Mouse (Mus musculus) ES-E14 (cell line): ENCODE results near the gene Rnase13. TPM values are rescaled to one million over a fixed set of nuclear protein-coding genes. Genes with fewer than 3 reads are reported as not detected.

Experiments used
- DNase-seq: peaks from one replicate; pipeline ENCODE4 v3.0.0-alpha.2; 2013; ENCODE audit warnings: low read depth, low spot score
- H3K27ac ChIP-seq: 2 replicates; pipeline ENCODE4 v1.5.1; 2012; ENCODE audit warnings: low read depth, mild to moderate bottlenecking, low read length, moderate library complexity, mixed read lengths; ENCODE audit not compliant: poor library complexity, insufficient read depth, severe bottlenecking
- H3K36me3 ChIP-seq: 2 replicates; pipeline ENCODE4 v1.6.1; 2012; ENCODE audit warnings: mild to moderate bottlenecking, low read length, moderate library complexity, mixed read lengths; ENCODE audit not compliant: control insufficient read depth, poor library complexity, insufficient read depth, severe bottlenecking
- H3K4me1 ChIP-seq, 2 experiments: fragments of 150-350 bp in 1 of 2; sonication (generic) in 1 of 2; 2 replicates each; pipeline ENCODE4 v1.6.1; 2012; ENCODE audit warnings: low read length in 2 of 2, mild to moderate bottlenecking in 1 of 2, mixed read lengths in 1 of 2; ENCODE audit not compliant: control insufficient read depth in 2 of 2, insufficient read depth in 2 of 2, poor library complexity in 1 of 2
- H3K4me3 ChIP-seq, 2 experiments: fragments of 150-350 bp in 1 of 2; sonication (generic) in 1 of 2; 2 replicates each; pipeline ENCODE4 v1.5.1; 2012; ENCODE audit warnings: low read length in 2 of 2, low read depth in 1 of 2, mild to moderate bottlenecking in 1 of 2, mixed read lengths in 1 of 2; ENCODE audit not compliant: insufficient read depth in 1 of 2, poor library complexity in 1 of 2, severe bottlenecking in 1 of 2
- H3K9ac ChIP-seq: 2 replicates; pipeline ENCODE4 v1.6.1; 2012; ENCODE audit warnings: low read depth, mild to moderate bottlenecking, low read length, mixed read lengths; ENCODE audit not compliant: poor library complexity, insufficient read depth, severe bottlenecking
- H3K9me3 ChIP-seq: fragments of 150-350 bp; sonication (generic); 2 replicates; pipeline ENCODE4 v1.6.1; 2012; ENCODE audit warnings: low read depth, mild to moderate bottlenecking, low read length; ENCODE audit not compliant: control insufficient read depth, insufficient read depth
- CHD2 ChIP-seq: IDR thresholded peaks from 2 replicates; pipeline ENCODE4 v1.6.1; 2014; ENCODE audit warnings: mild to moderate bottlenecking, low read depth, low read length, inconsistent platforms
- HCFC1 ChIP-seq: IDR thresholded peaks from 2 replicates; pipeline ENCODE4 v1.6.1; 2012; ENCODE audit warnings: low read length, inconsistent platforms, borderline replicate concordance; ENCODE audit not compliant: insufficient read depth
- MAFK ChIP-seq: IDR thresholded peaks from 2 replicates; pipeline ENCODE4 v1.6.1; 2014; ENCODE audit warnings: mild to moderate bottlenecking, low read depth, low read length, inconsistent platforms; ENCODE audit not compliant: insufficient read depth
- ZC3H11A ChIP-seq: IDR thresholded peaks from 2 replicates; pipeline ENCODE4 v1.6.1; 2012; ENCODE audit warnings: low read depth, mild to moderate bottlenecking, inconsistent platforms, low read length, borderline replicate concordance
- ZNF384 ChIP-seq: IDR thresholded peaks from 2 replicates; pipeline ENCODE4 v1.6.1; 2012; ENCODE audit warnings: low read depth, low read length, inconsistent platforms
- in situ Hi-C, 2 experiments: fragments of 600-800 bp; cut with MboI; formaldehyde crosslinking; loops; one replicate each; pipeline ENCODE4 v1.15.1; 2025; ENCODE audit warnings: low sequenced_read_pairs in 2 of 2, inconsistent platforms in 1 of 2; ENCODE audit not compliant: unreplicated experiment in 2 of 2
- total RNA-seq: library from RNA; depleted of rRNA; stranded (reverse); fragments of 300-350 nt; gene quantifications from 2 replicates; pipeline ENCODE4 v1.2.3, GENCODE M21; 2012

Gene Rnase13
- total RNA-seq, 1 experiment, result not detected

- TF ChIP-seq CHD2 (no peak), HCFC1 (no peak), MAFK (no peak), ZNF384 (no peak), ZC3H11A (no peak)
- in situ Hi-C loops, result loop anchor here (25.0 kb wide), 2 partner anchors 100 to 425 kb away; partner anchors contain the start of genes Sall2 (in 1 of the 2), Tmem253 (in 1 of the 2) and Zfp219 (in 1 of the 2)
- no peaks in the 10 kb centered on the region for H3K9me3 ChIP-seq
- peak overlapping the region; percentile 57; the same call in 1 of the 2 replicates for H3K9ac ChIP-seq
- peak overlapping the region; percentile 67 to 77 for H3K4me3 ChIP-seq
- no peak for DNase-seq
- H3K4me1 ChIP-seq, result peaks cover 2 to 14% of the 10 kb centered on the region in 2 experiments; a peak in 2 of 4 replicates
- H3K27ac ChIP-seq, result no peak overlapping the region
- H3K36me3 ChIP-seq, result peaks cover 6% of the 10 kb centered on the region; the same call in 1 of the 2 replicates
These were observed 10.0 kb downstream of the Rnase13 start for GRCm38 (mm10) chr14:51912391-51913061.

GRCm38 (mm10) chr14:51911301-51911700, 11.3 kb downstream of the Rnase13 start:
- H3K9ac ChIP-seq, result no peak overlapping the region
- no peaks in the 10 kb centered on the region for H3K9me3 ChIP-seq
- no peak for DNase-seq
- in situ Hi-C loops, result loop anchor here (25.0 kb wide), 2 partner anchors 101 to 426 kb away; partner anchors contain the start of genes Sall2 (in 1 of the 2), Tmem253 (in 1 of the 2) and Zfp219 (in 1 of the 2)
- no peak overlapping the region for H3K4me3 ChIP-seq
- no peak overlapping the region for H3K27ac ChIP-seq
- H3K36me3 ChIP-seq, result peaks cover 15% of the 10 kb centered on the region; the same call in 1 of the 2 replicates
- TF ChIP-seq MAFK (no peak), CHD2 (no peak), HCFC1 (no peak), ZC3H11A (no peak), ZNF384 (no peak)
- H3K4me1 ChIP-seq, result peaks cover 2 to 14% of the 10 kb centered on the region in 2 experiments; a peak in 2 of 4 replicates

- in situ Hi-C loops, result loop anchor here (5.0 to 25.0 kb wide), 3 partner anchors 86 to 431 kb away; partner anchors contain the start of genes Sall2 (in 1 of the 2), Tmem253 (in 1 of the 2) and Zfp219 (in 1 of the 2)
- no peak overlapping the region for H3K9ac ChIP-seq
- TF ChIP-seq HCFC1 (no peak), MAFK (no peak), ZNF384 (no peak), CHD2 (no peak), ZC3H11A (no peak)
- no peak for DNase-seq
- no peaks in the 10 kb centered on the region for H3K9me3 ChIP-seq
- peaks cover 25% of the 10 kb centered on the region; the same call in 1 of the 2 replicates for H3K36me3 ChIP-seq
- H3K4me1 ChIP-seq, result peaks cover 0 to 9% of the 10 kb centered on the region in 2 experiments; a peak in 2 of 4 replicates
- no peak overlapping the region for H3K4me3 ChIP-seq
- H3K27ac ChIP-seq, result no peak overlapping the region
These were observed 16.5 kb downstream of the Rnase13 start for GRCm38 (mm10) chr14:51906102-51906501.

GRCm38 (mm10) chr14:51904706-51905105, 17.9 kb downstream of the Rnase13 start:
- no peak for TF ChIP-seq CHD2
- TF ChIP-seq ZNF384, result no peak
- TF ChIP-seq ZC3H11A, result no peak
- TF ChIP-seq HCFC1, result no peak
- TF ChIP-seq MAFK, result no peak
- DNase-seq, result no peak
- in situ Hi-C loops, result loop anchor here (5.0 to 25.0 kb wide), 3 partner anchors 88 to 433 kb away; partner anchors contain the start of genes Sall2 (in 1 of the 2), Tmem253 (in 1 of the 2) and Zfp219 (in 1 of the 2)
- peaks cover 23% of the 10 kb centered on the region; the same call in 1 of the 2 replicates for H3K36me3 ChIP-seq
- peaks cover 0 to 8% of the 10 kb centered on the region in 2 experiments; a peak in 1 of 4 replicates for H3K4me1 ChIP-seq
- no peaks in the 10 kb centered on the region for H3K9me3 ChIP-seq
- H3K4me3 ChIP-seq, result no peak overlapping the region
- H3K27ac ChIP-seq, result no peak overlapping the region
- H3K9ac ChIP-seq, result no peak overlapping the region
